Mouse (Mus musculus): ENCODE measurements around the gene Arpp21.

GRCm38 (mm10) chr9:112215030-112215806, 20.5 kb downstream of the Arpp21 start:
- no peak for TF ChIP-seq CTCF (IDR thresholded peaks at IDR 0.05; ENCODE audit: control insufficient read depth, insufficient read depth, insufficient replicate concordance, low read depth, low read length)
- TF ChIP-seq POLR2A (IDR thresholded peaks at IDR 0.05; ENCODE audit: control insufficient read depth, low read depth, low read length), result no peak

Data from testis, adult 2 months (tissue).